Mouse (Mus musculus): Measurements from ENCODE around the gene Abhd5. TPM values are rescaled to one million over a fixed set of nuclear protein-coding genes. Genes with fewer than 3 reads are reported as not detected.

The Abhd5 gene
- total and polyA plus RNA-seq, 3 experiments = 6.0 to 12.2 (median 8.8) TPM

- Histone ChIP-seq H3K79me2 (replicated peaks; ENCODE audit: control insufficient read depth, extremely low read depth, insufficient read depth, poor library complexity, severe bottlenecking) (no peaks in the 10 kb centered on the region), H3K9ac (ENCODE audit: insufficient read depth, low read depth) (no peak overlapping the region), H3K27me3 (replicated peaks) (peaks cover 13% of the 10 kb centered on the region), H3K4me3 (replicated peaks in 1 of 3; ENCODE audit: low read depth in 2 of 3, low read length in 2 of 3, poor library complexity in 1 of 3) (no peak overlapping the region), H3K9me3 (replicated peaks; ENCODE audit: low read length) (no peaks in the 10 kb centered on the region), H3K4me1 (ENCODE audit: control insufficient read depth in 1 of 2, insufficient read depth in 2 of 2) (no peaks in the 10 kb centered on the region), H3K36me3 (replicated peaks in 1 of 2; ENCODE audit: control insufficient read depth in 1 of 2, insufficient read depth in 1 of 2, low read length in 1 of 2) (no peaks in the 10 kb centered on the region), H3K4me2 (ENCODE audit: insufficient read depth, low read depth, poor library complexity, severe bottlenecking) (no peak overlapping the region), H3K27ac (ENCODE audit: insufficient read depth, low read depth) (no peak overlapping the region)
- no peak for DNase-seq (ENCODE audit: extremely low read depth)
- in situ Hi-C loops (cut with MboI; ENCODE audit: low pct_ligation_motif_present, low pct_unique_long_range_greater_than_20kb, low sequenced_read_pairs) (no loop called here), dilution Hi-C loops (cut with MboI; ENCODE audit: extremely low pct_ligation_motif_present, extremely low pct_unique_long_range_greater_than_20kb, low sequenced_read_pairs) (no loop called here)
- no peak for TF ChIP-seq SMC3 (IDR thresholded peaks at IDR 0.05; ENCODE audit: low read depth, low read length)
Measured at GRCm38 (mm10) chr9:122345291-122345690, 6.1 kb upstream of the Abhd5 start.

GRCm38 (mm10) chr9:122346059-122346458 lies 5.3 kb upstream of the Abhd5 start:
- Histone ChIP-seq H3K79me2 (replicated peaks; ENCODE audit: control insufficient read depth, extremely low read depth, insufficient read depth, poor library complexity, severe bottlenecking) (no peaks in the 10 kb centered on the region), H3K9ac (ENCODE audit: insufficient read depth, low read depth) (no peak overlapping the region), H3K36me3 (replicated peaks in 1 of 2; ENCODE audit: control insufficient read depth in 1 of 2, insufficient read depth in 1 of 2, low read length in 1 of 2) (no peaks in the 10 kb centered on the region), H3K4me1 (ENCODE audit: control insufficient read depth in 1 of 2, insufficient read depth in 2 of 2) (peaks cover 0 to 3% of the 10 kb centered on the region in 2 experiments; a peak in 1 of 4 replicates), H3K4me3 (replicated peaks in 1 of 3; ENCODE audit: low read depth in 2 of 3, low read length in 2 of 3, poor library complexity in 1 of 3) (no peak overlapping the region), H3K27me3 (replicated peaks) (peaks cover 21% of the 10 kb centered on the region), H3K4me2 (ENCODE audit: insufficient read depth, low read depth, poor library complexity, severe bottlenecking) (no peak overlapping the region), H3K9me3 (replicated peaks; ENCODE audit: low read length) (no peaks in the 10 kb centered on the region), H3K27ac (ENCODE audit: insufficient read depth, low read depth) (no peak overlapping the region)
- dilution Hi-C loops (cut with MboI; ENCODE audit: extremely low pct_ligation_motif_present, extremely low pct_unique_long_range_greater_than_20kb, low sequenced_read_pairs) = no loop called here
- no peak for TF ChIP-seq SMC3 (IDR thresholded peaks at IDR 0.05; ENCODE audit: low read depth, low read length)
- TF ChIP-seq ZMIZ1 (IDR thresholded peaks at IDR 0.05; ENCODE audit: low read depth, low read length) = no peak
- no peak for TF ChIP-seq RAD21 (IDR thresholded peaks at IDR 0.05; ENCODE audit: low read depth, low read length)
- no peak for TF ChIP-seq CTCF (conservative IDR thresholded peaks at IDR 0.05 in 1 of 2, IDR thresholded peaks at IDR 0.05 in 1 of 2; ENCODE audit: low read depth in 2 of 2, low read length in 2 of 2)
- TF ChIP-seq GABPA (IDR thresholded peaks at IDR 0.05; ENCODE audit: insufficient replicate concordance, low read depth, low read length) = no peak
- no peak for TF ChIP-seq CHD1 (IDR thresholded peaks at IDR 0.05; ENCODE audit: low read depth, low read length)
- no peak for TF ChIP-seq ETS1 (conservative IDR thresholded peaks at IDR 0.05; ENCODE audit: low read depth, low read length)
- TF ChIP-seq MYC (IDR thresholded peaks at IDR 0.05; ENCODE audit: low read depth, low read length) = no peak
- no peak for TF ChIP-seq ZKSCAN1 (IDR thresholded peaks at IDR 0.05; ENCODE audit: borderline replicate concordance, low read depth, low read length)
- TF ChIP-seq MXI1 (IDR thresholded peaks at IDR 0.05; ENCODE audit: low read depth, low read length) = no peak
- no peak for TF ChIP-seq E2F4 (IDR thresholded peaks at IDR 0.05; ENCODE audit: insufficient replicate concordance, low read depth, low read length)
- no peak for TF ChIP-seq ELF1 (IDR thresholded peaks at IDR 0.05; ENCODE audit: low read depth, low read length)
- no peak for TF ChIP-seq MAX (IDR thresholded peaks at IDR 0.05; ENCODE audit: low read length)
- TF ChIP-seq JUND (conservative IDR thresholded peaks at IDR 0.05; ENCODE audit: low read depth, low read length) = no peak
- TF ChIP-seq POLR2A (IDR thresholded peaks at IDR 0.05; ENCODE audit: low read depth, low read length) = no peak
- TF ChIP-seq EP300 (IDR thresholded peaks at IDR 0.05; ENCODE audit: low read length) = no peak
- TF ChIP-seq POLR2AphosphoS2 (IDR thresholded peaks at IDR 0.05; ENCODE audit: low read depth, low read length) = no peak
- no peak for TF ChIP-seq MAFK (IDR thresholded peaks at IDR 0.05; ENCODE audit: insufficient replicate concordance, low read length)
- TF ChIP-seq RCOR1 (conservative IDR thresholded peaks at IDR 0.05; ENCODE audit: low read depth, low read length) = no peak
- no peak for TF ChIP-seq IRF4 (IDR thresholded peaks at IDR 0.05; ENCODE audit: low read depth, low read length)
- no peak for DNase-seq (ENCODE audit: extremely low read depth)
- in situ Hi-C loops (cut with MboI; ENCODE audit: low pct_ligation_motif_present, low pct_unique_long_range_greater_than_20kb, low sequenced_read_pairs) = no loop called here
